Mouse (Mus musculus) gonadal fat pad, adult 2 months (tissue): ENCODE measurements around the gene Tnpo2. TPM values are rescaled to one million over a fixed set of nuclear protein-coding genes. Genes with fewer than 3 reads are reported as not detected.

Experiments used
- DNase-seq: peaks from one replicate; pipeline ENCODE4 v3.0.0-alpha.2; 2012; ENCODE audit warnings: low read depth
- polyA plus RNA-seq: library from polyadenylated mRNA; depleted of rRNA; stranded (reverse); fragments of >200 nt; gene quantifications from 2 replicates; pipeline ENCODE4 v1.2.3, GENCODE M21; 2012; rRNA removed

Tnpo2 gene
- polyA plus RNA-seq = 84.8 and 89.2 TPM in 2 replicates

DNA sequence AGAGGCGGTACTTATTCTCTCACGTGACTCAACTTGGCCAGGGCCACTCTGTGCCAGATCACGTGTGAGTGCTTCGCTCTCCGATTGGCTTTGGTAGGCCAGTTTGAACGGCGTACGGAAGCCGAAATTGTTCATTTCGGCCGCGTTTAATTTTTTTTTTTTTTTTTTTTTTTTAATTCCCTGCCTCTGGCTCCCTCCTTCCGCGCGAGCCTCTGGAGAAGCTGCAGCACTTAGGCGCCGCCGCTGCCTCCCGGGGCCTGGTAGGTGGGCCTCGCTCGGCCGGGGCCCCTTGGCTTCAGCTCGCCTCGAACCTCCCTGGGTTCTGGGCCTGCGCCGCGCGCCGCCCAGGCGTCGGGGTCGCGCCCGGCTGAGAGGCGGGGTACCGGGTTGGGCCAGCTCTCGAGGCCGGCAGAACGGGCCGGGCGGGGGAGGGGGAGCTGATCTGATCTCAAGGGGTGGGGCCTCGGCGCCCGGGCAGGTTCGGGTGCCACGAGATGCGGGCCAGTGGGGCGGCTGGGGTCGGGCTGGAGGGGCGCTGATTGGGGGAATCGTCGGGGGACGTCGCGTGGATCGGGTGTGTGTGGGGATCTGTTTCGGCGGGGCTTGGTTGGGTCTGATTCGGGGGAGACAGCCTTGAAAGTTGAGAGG, at the start of gene Tnpo2:
Gene Tnpo2, plus strand, starts transcription at position 198 of the 648 bp plus-strand sequence.
- DNase-seq = no peak

DNA sequence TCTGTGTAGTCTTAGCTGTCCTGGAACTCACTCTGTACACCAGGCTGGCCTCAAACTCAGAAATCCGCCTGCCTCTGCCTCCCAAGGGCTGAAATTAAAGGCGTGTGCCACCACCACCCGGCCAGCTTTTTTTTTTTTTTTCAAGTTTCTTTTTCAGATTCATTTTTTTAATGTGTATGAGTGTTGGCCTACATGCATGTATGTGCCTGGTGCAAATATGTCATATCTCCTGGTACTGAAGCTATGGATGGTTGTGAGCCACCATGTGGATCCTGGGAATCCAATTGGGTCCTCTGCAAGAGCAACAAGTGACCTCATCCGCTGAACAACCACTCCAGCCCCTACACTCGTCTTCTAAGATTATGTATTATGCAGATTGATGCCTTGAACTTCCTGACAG, 49.3 kb upstream of the Tnpo2 start:
- no peak for DNase-seq

DNA sequence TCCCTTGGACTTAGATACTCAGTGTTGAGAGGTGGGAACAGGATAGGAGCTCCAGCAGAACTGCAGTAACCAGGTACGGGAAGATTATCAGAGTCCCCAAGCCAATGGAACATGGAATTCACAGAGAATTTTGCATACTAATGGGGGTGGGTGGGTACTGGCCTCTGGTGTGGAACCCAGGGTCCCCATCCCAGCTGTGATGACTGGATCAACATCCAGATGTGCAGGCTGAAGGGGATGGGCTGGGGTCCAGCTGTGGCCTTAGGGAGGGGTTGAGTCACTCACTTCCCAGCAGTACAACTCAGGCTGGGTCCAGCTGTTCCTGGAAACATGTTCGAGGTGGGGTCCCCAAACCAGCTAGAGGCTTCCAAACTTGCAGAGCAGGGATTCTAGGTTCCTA, 48.8 kb upstream of the Tnpo2 start:
- no peak for DNase-seq

DNA sequence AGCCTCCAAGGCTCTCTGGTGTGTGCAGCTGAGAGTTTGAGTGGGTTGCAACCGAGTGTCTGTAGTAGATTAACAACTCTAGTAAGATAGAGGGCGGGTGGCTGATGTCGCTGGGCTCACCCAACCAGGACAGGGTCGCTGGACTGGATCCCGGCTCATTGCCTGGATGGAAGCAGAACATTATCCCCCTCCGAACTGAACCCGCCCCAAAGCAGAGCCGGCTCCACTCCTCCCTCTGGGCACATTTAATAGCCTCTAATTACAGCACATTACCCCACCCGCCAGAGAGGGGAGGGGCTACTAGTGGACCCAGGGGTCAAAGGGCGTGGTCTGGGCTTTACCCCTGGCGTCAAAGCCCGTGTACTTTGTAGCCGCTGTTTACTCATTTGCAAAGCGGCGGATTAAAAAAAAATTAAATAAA, 47.4 kb upstream of the Tnpo2 start:
- no peak for DNase-seq

DNA sequence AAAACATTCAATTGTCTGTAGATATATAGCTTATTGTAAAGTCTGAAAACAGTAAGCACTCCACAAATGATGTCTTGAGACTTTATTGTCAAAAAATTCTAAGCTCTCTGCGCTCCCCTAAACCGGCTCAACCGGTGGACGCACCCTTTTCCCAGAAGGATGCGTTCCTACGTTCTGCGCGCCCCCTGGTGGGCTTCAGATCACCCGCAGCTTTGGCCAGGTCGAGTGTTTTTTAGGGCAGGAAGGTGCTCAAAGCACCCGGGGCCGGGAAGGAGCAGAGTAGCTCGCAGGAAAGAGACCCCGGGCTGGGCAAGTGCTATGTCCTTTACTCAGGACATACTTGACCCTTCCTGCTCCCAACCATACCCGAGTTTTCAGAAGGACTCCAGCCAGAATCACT, 46.9 kb upstream of the Tnpo2 start:
- DNase-seq = no peak

DNA sequence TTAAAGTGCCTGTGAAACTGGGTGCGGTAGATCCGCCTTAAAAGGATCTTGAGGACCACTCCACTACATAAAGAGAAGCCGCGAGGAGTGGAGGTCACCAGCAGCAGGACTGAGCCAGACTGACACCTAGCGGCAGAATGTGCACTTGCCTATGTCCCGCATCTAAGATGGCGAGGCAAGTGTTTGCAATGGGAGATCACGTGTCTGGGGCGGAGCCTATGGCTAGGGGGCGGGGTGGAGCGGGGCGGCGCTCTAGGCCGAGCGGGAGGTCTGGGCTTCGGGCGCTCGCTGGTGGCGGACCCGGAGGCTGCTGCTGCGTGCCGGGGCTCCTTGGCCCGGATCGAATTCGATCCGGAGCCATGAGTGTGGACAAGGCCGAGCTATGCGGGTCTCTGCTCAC, 46.4 kb upstream of the Tnpo2 start, which contains the start of gene Hook2:
Gene Hook2, plus strand, starts transcription at position 255 of the 400 bp plus-strand sequence.
- no peak for DNase-seq

DNA sequence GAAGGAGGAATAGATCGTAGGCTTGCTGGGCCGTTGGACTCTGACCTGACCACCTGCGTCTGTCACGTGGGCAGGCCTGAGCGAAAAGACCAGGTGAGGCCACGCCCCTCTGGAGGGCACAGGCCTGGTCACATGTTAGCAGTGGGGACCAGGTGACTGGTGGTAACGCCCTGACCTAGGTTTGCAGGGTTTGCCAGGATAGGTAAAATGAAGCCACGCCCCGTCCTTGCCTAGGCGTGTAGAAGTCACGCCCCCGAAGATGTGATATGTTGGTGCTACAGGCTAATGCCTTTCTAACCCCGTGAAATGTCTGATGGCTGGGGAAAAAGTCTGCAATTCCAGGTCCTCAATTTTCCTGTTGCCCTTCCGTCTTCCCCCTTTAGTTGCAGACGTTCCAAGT, 45.9 kb upstream of the Tnpo2 start:
- DNase-seq = no peak

DNA sequence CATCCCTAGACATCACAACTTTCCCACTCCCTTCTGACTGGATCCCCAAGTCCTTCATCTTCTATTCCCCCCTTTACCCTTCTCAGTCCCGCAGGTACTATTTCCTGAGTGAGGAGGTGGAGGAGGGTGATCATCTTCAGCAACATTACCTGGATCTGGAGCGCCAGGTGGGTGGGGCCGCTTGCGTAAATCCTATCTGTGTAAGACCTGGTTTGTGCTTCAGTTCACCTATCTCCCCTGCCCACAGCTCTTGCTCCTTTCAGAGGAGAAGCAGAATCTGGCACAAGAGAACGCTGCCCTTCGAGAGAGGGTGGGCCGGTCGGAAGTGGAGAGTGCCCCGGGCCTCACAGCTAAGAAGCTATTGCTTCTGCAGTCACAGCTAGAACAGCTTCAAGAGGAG, 42.3 kb upstream of the Tnpo2 start:
- no peak for DNase-seq

DNA sequence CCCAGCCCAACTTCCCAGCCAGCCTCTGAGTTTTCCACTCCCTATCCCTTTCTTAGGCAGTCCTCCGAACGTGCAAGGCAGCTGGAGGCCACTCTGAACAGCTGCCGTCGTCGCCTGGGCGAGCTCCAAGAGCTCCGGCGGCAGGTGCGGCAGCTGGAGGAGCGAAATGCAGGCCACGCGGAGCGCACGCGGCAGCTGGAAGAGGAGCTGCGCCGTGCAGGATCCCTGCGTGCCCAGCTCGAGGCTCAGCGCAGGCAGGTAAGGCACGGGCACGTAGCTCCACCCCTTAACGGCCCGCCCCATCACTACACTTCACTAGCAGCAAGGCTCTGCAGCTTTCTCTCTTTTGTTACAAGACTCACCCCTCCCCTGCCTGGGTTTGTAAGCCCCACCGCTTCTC, 41.0 kb upstream of the Tnpo2 start:
- DNase-seq = no peak

DNA sequence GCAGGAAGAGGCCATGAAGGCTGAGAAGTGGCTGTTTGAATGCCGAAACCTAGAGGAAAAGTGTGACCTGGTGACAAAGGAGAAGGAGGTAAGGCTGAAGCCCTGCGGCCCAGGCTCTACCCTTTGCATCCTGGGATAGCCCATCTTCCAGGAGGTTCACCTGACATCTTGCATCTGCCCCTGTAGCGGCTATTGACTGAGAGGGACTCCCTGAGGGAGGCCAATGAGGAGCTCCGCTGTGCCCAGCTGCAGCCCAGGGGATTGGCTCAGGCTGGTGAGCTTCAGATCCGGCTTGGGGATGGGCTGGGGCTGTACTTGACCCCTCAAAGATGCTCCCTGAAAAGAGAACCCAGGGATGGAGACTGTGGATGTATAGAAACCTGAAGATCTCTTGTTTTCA, 39.7 kb upstream of the Tnpo2 start:
- DNase-seq = no peak

DNA sequence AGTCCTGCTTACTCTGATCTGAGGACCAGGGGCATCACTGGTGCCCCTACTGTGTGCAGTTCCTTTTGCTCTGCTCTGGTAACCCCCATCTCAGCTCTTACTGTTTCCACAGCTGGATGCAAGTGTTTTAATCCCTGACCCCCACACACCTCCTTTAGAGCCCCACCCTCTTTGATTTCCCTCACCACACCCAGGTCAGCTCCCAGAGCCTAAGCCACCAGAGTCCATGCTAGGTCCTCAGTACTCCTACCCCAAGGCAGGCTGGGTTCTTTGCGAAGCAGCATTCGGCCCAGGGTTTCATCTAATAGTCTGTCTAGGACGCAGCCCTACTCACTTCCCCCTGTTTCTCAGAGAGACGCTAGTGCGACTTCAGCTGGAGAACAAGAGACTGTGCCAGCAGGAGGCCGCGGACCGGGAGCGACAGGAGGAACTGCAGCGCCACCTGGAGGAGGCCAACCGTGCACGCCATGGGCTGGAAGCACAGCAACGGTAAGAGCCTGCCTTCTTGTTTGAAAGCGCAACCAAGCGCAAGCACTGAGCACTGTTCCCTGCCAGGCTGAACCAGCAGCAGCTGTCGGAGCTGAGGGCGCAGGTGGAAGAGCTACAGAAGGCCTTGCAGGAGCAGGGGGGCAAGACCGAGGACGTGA, 38.9 kb upstream of the Tnpo2 start:
- DNase-seq = no peak

DNA sequence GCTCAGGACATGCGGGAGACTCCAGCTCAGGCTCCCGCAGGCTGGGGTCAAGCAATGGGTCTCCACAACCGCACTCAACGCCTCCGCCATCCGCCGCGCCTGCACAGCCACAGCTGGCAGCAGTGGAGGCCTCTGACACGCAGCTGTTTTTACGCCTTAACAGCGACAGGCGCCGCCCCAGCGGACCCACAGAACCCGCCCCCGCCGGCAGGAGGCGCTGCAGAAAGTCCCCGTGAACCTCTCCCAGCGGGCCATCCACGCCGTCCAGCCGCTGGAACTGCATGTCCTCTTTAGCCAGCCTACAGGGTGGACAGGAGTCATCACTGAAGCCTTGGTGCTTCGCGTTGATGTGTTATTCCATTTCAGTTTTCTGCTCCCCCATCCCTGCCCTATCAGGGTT, 29.0 kb upstream of the Tnpo2 start:
- DNase-seq = no peak

DNA sequence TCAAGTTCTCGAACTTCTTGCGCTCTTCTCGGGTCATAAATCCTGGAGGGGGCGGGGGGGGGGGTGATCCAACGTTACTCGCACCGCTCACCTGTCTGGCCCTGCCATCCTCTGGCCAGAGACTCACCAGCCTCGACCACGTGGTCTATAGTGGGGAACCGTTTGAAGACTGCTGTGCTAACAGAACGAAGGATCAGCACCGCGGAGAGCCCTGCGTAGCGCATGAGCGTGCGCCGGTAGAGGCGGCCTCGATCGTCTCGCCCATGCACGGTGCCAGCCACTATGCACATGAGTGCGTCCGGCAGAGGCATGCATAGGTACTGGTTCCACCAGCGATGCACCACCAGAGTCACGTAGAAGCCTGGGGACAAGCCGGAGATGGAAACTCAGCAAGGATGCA, 25.5 kb upstream of the Tnpo2 start:
- DNase-seq = no peak

DNA sequence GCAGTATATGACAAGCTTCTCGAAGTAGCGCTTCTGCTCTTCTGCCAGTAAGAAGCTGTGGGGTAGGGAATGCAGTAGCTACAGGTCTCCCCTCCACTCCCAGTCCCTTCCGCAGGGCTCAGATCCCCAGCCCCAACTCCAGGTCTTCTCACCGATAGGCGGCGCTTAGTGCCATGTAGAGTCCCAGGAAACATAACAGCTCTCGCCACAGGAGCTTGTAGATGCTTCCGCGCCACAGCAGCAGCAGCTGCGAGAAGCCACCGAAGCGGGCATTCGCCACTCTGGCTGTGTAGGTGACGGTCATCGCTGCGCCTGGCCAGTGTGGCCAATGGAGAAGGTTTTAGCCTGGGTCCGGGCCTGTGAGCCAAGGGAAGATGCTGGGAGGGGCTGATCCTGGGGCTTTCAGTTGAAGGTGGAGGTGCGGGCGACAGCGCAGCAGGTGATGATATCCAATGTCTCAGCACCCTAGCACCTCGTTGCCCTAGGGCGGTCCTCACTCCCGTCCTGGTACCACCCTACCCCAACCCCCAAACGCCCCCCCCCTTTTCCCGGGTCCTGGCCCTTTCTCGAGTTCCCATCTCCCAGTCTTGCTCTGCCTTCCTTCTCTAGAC, 23.4 kb upstream of the Tnpo2 start:
- no peak for DNase-seq

DNA sequence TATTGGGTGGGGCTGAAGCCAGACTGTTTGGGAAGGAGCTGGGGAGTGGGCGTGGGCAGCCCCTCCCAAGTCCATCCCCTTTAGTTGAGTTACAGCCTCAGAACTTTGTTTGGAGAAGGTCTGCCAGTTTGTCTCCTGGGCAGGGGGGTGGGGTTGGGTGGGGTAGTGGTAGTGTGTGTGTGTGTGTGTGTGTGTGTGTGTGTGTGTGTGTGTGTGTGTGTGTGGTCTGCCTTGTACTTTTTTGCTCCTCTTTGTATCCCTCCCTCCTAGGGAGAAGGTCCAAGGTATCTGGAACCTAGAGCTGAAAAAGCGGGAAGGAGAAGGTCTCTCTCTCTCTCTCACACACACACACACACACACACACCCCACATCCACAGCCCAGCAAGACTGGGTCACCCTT, 22.3 kb upstream of the Tnpo2 start, which contains the start of gene Best2:
Gene Best2, minus strand, starts transcription at position 101 of the 400 bp plus-strand sequence.
- no peak for DNase-seq

DNA sequence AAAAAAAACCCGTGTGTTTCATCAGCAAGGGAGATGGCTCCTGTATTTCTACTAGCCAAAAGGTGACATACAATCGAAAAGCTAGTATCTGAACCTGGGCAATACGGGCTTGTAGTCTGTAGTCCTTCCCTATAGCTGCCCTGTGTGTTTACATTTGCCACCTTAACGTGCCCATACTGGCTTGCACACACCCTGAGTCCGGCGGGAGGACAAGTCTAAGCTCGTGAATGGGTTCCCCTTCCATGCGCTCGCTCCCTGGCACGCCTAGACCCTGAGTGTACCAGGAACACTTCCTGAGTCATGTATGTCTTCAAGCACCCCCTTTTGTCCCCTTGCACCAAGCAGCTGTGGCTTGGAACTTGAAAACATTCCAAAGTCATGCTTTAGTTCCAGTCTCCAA, 20.0 kb upstream of the Tnpo2 start:
- no peak for DNase-seq

DNA sequence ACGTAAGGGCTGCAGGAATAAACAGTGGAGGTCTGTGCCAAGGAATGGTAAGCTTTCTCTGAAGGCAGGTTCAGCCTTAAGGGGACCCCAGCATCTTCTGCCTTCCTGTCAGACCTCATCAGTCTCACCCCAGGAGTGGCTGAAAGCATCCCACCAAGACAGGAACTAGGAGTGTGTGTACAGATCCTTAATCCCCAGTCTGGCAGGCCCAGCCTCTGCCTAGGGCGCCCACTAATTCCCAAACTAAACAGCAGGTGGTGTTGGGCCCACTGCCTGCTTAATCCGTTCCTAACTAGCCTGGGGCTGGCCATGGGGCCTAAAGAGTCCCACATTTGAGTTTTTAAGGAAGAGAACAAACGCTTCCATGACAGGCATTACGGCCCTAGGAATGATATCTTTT, 19.5 kb upstream of the Tnpo2 start:
- no peak for DNase-seq

DNA sequence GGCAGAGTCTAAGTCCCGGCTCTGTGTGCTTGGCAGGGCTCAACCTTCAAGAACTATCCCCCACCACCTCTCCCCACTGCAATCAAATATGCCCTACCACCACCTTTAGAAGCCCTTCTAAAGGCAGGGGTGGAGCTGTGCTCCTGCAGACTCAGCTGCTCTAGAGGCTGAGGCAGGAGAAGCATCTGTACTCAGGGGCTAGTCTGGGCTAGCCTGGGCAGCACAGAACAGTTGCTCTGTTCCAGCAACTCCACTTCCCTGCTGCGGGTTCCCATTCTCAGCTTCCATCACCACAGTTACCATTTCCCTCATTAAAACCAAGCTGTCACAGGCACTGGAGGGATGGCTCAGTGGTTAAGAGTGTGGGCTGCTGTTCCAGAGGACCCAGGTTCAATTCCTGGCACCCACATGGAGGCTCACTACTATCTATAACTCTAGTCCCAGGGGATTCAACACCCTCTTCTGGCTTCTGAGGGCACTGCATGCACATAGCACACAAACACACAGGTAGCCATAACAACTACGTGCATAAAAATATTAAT, 15.1 kb upstream of the Tnpo2 start:
- DNase-seq = no peak

DNA sequence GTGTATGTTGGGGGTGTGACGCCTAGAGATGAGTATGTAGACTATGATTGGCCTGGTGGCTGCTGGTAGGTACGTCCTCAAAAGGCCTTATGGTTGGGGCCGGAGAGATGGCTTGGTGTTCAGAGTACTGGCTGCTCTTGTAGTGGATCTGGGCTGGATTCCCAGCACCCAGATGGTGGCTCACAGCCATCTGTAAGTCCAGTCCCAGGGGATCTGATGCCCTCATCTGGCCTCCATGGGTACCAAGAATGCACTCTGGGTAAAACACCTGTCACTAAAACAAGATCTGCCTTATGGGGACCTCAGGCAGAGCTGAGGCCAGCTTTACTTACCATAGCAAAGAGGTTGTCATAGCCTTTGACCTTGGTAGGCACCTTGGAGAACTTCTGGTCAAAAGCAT, 12.9 kb upstream of the Tnpo2 start:
- DNase-seq = no peak

DNA sequence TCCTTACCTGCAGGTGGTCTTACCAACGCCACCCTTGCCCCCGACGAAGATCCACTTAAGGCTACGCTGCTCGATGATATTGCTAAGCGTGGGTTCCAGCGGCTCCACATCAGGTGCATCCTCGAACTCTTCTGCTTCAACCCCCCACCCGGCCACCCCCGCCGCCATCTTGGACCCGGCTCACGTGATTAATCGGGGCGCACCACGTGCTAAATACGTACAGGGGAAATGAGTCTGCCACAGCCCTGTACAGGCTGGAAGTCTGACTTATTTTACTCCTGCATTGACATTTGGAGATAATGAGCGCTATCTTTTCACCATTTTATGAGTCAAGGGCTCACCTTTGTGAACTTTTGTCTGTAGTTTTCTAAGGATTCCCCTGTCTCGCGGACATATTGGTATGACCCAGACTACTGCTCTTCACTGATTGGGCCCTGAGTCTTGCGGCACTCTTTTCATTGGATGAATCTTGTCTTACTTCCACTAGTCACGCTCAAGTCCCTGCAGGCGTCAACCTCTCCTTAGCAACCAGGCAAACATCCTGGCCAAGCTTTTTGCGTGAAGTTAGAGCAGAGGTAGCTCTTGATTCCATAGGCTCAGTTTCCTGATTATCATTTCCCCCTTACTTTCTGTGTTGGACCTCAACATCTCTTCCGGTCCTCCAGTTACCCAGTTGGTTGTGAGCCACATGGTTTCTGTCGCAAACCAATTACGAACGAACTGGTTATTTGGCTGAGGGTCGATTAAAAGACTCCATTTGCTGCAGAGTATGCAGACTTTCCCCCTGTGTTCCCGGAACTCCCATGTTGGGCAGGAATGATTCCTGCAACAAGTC, 11.4 kb upstream of the Tnpo2 start, which contains the start of gene Asna1:
Gene Asna1, minus strand, starts transcription at position 184 of the 835 bp plus-strand sequence.
- DNase-seq = no peak

DNA sequence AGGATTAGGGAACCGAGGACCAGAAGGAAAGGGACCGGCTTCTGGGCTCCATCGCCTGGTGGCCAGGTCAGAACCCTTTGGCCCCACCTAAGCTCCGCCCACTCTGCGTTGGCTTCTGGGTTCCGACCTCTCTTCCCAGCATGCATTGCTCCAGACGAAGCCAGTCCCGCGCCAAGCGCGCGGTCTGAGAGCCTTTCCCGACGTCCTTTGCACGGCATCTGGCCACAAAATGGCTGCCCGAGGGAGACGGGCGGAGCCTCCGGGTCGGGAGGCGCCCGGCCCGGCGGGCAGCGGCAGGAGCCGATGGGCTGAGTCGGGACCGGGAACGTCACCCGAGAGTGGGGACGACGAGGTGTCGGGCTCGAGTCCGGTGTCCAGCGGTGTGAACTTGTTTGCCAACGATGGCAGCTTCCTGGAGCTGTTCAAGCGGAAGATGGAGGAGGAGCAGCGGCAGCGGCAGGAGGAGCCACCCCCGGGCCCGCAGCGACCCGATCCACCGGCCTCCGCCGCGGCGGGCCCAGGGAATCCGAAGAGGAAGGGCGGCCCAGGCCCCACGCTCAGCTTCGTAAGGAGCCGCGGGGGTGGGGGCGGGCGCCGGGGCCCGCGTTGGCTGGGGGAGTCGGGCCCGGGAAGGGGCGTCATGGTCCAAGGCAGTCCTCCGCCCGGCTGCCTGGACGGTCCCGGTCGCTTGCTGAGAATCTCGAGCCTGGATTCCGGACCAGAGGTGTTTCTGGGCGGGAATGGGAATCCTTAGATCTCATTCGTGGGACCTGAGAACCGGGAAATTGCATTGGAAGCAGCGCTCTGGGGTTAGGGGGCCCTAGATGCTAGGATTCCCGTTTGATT, 9.8 kb upstream of the Tnpo2 start, which contains the start of gene Trir:
Gene Trir, plus strand, starts transcription at position 154 of the 846 bp plus-strand sequence.
- DNase-seq = no peak
